Mouse (Mus musculus) brain, embryonic 14.5 days (tissue): ENCODE measurements around the gene Phyhipl.

Source experiments
- CTCF ChIP-seq: fragments of 200-500 bp; IDR thresholded peaks from 2 replicates; pipeline ENCODE4 v1.5.1; 2012; ENCODE audit warnings: inconsistent platforms, mild to moderate bottlenecking, moderate library complexity, borderline replicate concordance; ENCODE audit not compliant: insufficient read depth, insufficient read length; ENCODE audit errors: extremely low read depth
- POLR2A ChIP-seq: fragments of 200-500 bp; IDR thresholded peaks from 2 replicates; pipeline ENCODE4 v1.6.1; 2012; ENCODE audit warnings: mild to moderate bottlenecking, inconsistent platforms, borderline replicate concordance; ENCODE audit not compliant: poor library complexity, insufficient read depth, insufficient read length, severe bottlenecking; ENCODE audit errors: extremely low read depth

DNA sequence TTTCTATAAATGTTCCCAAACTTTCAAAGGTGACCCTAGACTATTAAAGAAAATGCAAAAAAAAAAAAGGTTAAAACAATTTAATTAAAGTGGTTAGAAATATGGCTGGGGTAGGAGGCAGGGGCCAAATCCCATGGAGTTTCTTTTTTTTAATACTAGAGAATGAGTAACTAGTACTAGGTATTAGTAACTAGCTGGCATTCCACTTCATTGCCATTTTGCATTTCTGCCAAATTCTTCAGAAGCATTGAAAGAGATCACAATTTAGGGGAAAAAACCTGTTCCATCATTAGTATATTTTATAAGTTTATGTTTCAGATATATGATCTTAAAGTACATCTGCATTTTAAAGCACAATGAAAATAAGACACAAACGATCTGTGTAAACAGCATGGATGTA, 71.6 kb downstream of the Phyhipl start:
- TF ChIP-seq CTCF: no peak
- TF ChIP-seq POLR2A: no peak
